Mouse (Mus musculus) liver, adult 2 months (tissue): ENCODE measurements around the gene Gm49673.
"Not testable (repeated sequence)": the region's sequence is repeated elsewhere in the genome, so short reads cannot be mapped to it uniquely, and the experiment has no call there.

Experiments
- CTCF ChIP-seq: fragments of 200-500 bp; IDR thresholded peaks from 2 replicates; pipeline ENCODE4 v1.5.1; 2011; ENCODE audit warnings: low read depth, low read length, control low read depth
- POLR2A ChIP-seq: fragments of 200-500 bp; IDR thresholded peaks from 2 replicates; pipeline ENCODE4 v1.6.1; 2011; ENCODE audit warnings: low read length, control low read depth; ENCODE audit not compliant: insufficient read depth; ENCODE audit errors: extremely low read depth

- TF ChIP-seq POLR2A, CTCF: not testable (repeated sequence)
Observed at GRCm38 (mm10) chr17:8146931-8147330, 657 bp downstream of the Gm49673 start.
